Mouse (Mus musculus): ENCODE measurements around the gene Fam198b. TPM values are rescaled to one million over a fixed set of nuclear protein-coding genes. Genes with fewer than 3 reads are reported as not detected.

Fam198b gene
- total RNA-seq, 1 experiment from 2014 or later: 1.4 TPM

DNA sequence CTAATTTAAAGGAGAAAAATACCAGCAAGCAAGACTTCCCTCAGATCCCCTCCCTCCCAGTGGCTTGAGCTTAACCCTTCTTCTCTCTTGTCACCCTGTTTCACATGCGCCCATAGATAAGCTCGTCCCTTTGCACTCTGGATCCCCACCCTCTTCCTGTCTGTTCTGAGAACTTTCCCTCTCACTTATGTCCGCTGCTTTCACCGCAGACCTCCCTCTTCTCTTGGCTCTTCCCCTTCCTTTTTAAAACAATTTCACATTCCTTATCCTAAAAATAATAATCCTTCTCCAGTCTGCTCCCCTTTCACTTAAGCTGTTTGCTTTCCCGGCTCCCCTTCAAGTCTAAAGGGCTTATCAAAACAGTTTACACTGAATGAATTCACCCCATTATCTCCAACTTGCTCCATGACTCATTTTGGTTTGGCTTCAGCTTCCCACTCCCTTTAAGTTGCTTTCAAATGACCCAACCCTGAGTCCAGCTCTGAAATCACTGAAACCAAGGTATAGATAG is 109.8 kb downstream of the Fam198b start:
- ATAC-seq (replicated peaks in 1 of 2; ENCODE audit: insufficient read depth in 1 of 2, low FRiP score in 2 of 2, low TSS enrichment in 1 of 2, low read depth in 1 of 2, poor library complexity in 2 of 2, severe bottlenecking in 2 of 2): peak; percentile 37 to 45; a peak in 2 of 4 replicates

DNA sequence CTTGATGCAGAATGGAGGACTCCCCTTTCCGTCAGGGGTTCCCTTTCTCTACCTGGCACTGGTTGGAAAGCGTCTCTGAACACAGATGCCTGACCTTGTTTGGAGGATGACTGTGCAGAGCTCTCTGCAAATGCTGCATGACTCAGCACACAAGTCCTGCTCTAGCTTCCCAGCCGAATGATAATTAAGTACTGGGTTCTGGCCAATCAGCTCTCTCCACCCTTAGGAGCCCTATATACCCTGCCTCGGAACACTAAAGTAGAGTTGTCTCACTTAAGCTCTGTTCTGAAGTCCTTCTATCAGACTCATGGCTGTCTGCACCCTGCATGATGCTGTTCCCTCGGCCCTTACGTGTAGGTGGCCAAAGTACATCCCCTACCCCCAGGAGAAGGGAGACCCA is 111.4 kb downstream of the Fam198b start:
- peak; percentile 86 to 90 for ATAC-seq (replicated peaks in 1 of 2; ENCODE audit: insufficient read depth in 1 of 2, low FRiP score in 2 of 2, low TSS enrichment in 1 of 2, low read depth in 1 of 2, poor library complexity in 2 of 2, severe bottlenecking in 2 of 2)

Other genes with a start within 250 kb of the Fam198b start
- not detected in 2 replicates for gene Rxfp1, start 146.7 kb upstream of the Fam198b start, total RNA-seq (2017)
- gene Tmem144, start 31.8 kb upstream of the Fam198b start, total RNA-seq (2017): 0.75 and 1.5 TPM in 2 replicates